Mouse (Mus musculus): ENCODE data around the gene Tnf. TPM values are rescaled to one million over a fixed set of nuclear protein-coding genes. Genes with fewer than 3 reads are reported as not detected.
A peak's percentile ranks its signal among the peaks of the same experiment; 100 is the strongest.

Tnf gene
- polyA plus RNA-seq, 1 experiment, result 7.4 TPM

DNA sequence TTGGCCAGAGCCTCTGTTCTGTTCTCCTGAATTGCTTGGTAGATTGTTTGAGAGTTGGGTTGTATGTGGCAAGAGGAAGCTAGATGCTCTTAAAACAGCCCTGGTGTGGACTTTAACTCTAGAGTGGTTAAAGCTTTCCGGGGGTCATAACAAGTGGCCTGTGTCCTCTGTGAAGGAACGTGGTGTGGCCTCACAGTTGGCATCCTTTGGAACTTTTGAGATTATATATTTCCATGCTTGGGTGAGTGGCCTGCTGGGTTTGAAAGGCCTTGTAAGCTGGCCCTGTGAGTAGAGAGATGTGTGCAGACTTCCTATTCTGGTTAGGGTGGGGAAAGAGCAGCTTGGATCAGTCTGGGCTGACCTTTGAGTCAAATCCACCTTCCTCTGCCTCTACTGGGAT is 43.2 kb upstream of the Tnf start:
- TF ChIP-seq POLR2A (IDR thresholded peaks at IDR 0.05; ENCODE audit: borderline replicate concordance, control insufficient read depth, low read depth, low read length), result no peak
- no peak for TF ChIP-seq CTCF (IDR thresholded peaks at IDR 0.05; ENCODE audit: control insufficient read depth, insufficient read depth, low read length)
- no peak overlapping the region for H3K4me3 ChIP-seq (replicated peaks; ENCODE audit: control insufficient read depth, low read depth, low read length)
- WGBS, result 31% methylated on average over 2 of the region's 2 CpGs
- H3K4me1 ChIP-seq (ENCODE audit: control insufficient read depth, insufficient read depth, low read length), result peaks cover 5% of the 10 kb centered on the region; the same call in 1 of the 2 replicates
- H3K27ac ChIP-seq (ENCODE audit: control insufficient read depth, insufficient read depth, low read depth, low read length, poor library complexity), result no peak overlapping the region

DNA sequence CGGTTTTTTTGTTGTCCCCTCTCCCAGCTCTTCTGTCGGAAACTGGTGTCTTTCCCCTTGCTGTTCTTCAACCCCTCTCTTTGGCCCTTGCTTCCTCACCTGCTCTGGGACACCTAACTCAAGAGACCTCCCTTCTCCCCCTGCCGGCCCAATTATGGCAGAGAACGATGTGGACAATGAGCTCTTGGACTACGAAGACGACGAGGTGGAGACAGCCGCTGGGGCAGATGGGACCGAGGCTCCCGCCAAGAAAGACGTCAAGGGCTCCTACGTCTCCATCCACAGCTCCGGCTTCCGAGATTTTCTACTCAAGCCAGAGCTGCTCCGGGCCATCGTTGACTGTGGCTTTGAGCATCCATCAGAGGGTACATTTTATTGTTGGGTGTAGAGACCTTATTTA is 41.3 kb upstream of the Tnf start:
- 1% methylated on average over 16 of the region's 16 CpGs for WGBS
- H3K4me1 ChIP-seq (ENCODE audit: control insufficient read depth, insufficient read depth, low read length), result peaks cover 5% of the 10 kb centered on the region; the same call in 1 of the 2 replicates
- peak overlapping the region; percentile 98 for H3K27ac ChIP-seq (ENCODE audit: control insufficient read depth, insufficient read depth, low read depth, low read length, poor library complexity)
- TF ChIP-seq POLR2A (IDR thresholded peaks at IDR 0.05; ENCODE audit: borderline replicate concordance, control insufficient read depth, low read depth, low read length) (no peak; the same call in 1 of the 2 replicates), CTCF (IDR thresholded peaks at IDR 0.05; ENCODE audit: control insufficient read depth, insufficient read depth, low read length) (no peak; the same call in 1 of the 2 replicates)
- H3K4me3 ChIP-seq (replicated peaks; ENCODE audit: control insufficient read depth, low read depth, low read length), result peak overlapping the region; percentile 63

- under 1% methylated on average over 55 of the region's 55 CpGs for WGBS
Observed at GRCm38 (mm10) chr17:35242015-35242941, 40.5 kb upstream of the Tnf start.

GRCm38 (mm10) chr17:35241305-35242014 is 39.7 kb upstream of the Tnf start, which contains the start of gene Ddx39b:
Gene Ddx39b (plus strand): TSS chr17:35241746.
- Histone ChIP-seq H3K4me1 (ENCODE audit: control insufficient read depth, insufficient read depth, low read length) (peaks cover 5% of the 10 kb centered on the region; the same call in 1 of the 2 replicates), H3K27ac (ENCODE audit: control insufficient read depth, insufficient read depth, low read depth, low read length, poor library complexity) (peak within 1 kb of the TSS; percentile 98), H3K4me3 (replicated peaks; ENCODE audit: control insufficient read depth, low read depth, low read length) (peak within 1 kb of the TSS; percentile 67)
- peak; percentile 0; the same call in 1 of the 2 replicates for TF ChIP-seq CTCF (IDR thresholded peaks at IDR 0.05; ENCODE audit: control insufficient read depth, insufficient read depth, low read length)
- peak; percentile 93 for TF ChIP-seq POLR2A (IDR thresholded peaks at IDR 0.05; ENCODE audit: borderline replicate concordance, control insufficient read depth, low read depth, low read length)
- WGBS, result under 1% methylated on average over 69 of the region's 69 CpGs

More at GRCm38 (mm10) chr17:35242015-35242941, 40.5 kb upstream of the Tnf start:
- TF ChIP-seq POLR2A (IDR thresholded peaks at IDR 0.05; ENCODE audit: borderline replicate concordance, control insufficient read depth, low read depth, low read length) (peak; percentile 52; the same call in 1 of the 2 replicates), CTCF (IDR thresholded peaks at IDR 0.05; ENCODE audit: control insufficient read depth, insufficient read depth, low read length) (0 out of 2 replicates have a peak, but pooled peaks have one; percentile 29)
- peak overlapping the region; percentile 98 for H3K27ac ChIP-seq (ENCODE audit: control insufficient read depth, insufficient read depth, low read depth, low read length, poor library complexity)
- peak overlapping the region; percentile 63 for H3K4me3 ChIP-seq (replicated peaks; ENCODE audit: control insufficient read depth, low read depth, low read length)
- H3K4me1 ChIP-seq (ENCODE audit: control insufficient read depth, insufficient read depth, low read length), result peaks cover 5% of the 10 kb centered on the region; the same call in 1 of the 2 replicates

GRCm38 (mm10) chr17:35240384-35241304 is 38.8 kb upstream of the Tnf start:
- TF ChIP-seq CTCF (IDR thresholded peaks at IDR 0.05; ENCODE audit: control insufficient read depth, insufficient read depth, low read length) (no peak), POLR2A (IDR thresholded peaks at IDR 0.05; ENCODE audit: borderline replicate concordance, control insufficient read depth, low read depth, low read length) (no peak)
- Histone ChIP-seq H3K4me1 (ENCODE audit: control insufficient read depth, insufficient read depth, low read length) (peaks cover 5% of the 10 kb centered on the region; the same call in 1 of the 2 replicates), H3K4me3 (replicated peaks; ENCODE audit: control insufficient read depth, low read depth, low read length) (peak overlapping the region; percentile 67), H3K27ac (ENCODE audit: control insufficient read depth, insufficient read depth, low read depth, low read length, poor library complexity) (peak overlapping the region; percentile 98; the same call in 1 of the 2 replicates)
- WGBS, result 49% methylated on average over 12 of the region's 12 CpGs

GRCm38 (mm10) chr17:35239700-35240099 is 37.9 kb upstream of the Tnf start:
- 64% methylated on average over 5 of the region's 5 CpGs for WGBS
- no peak for TF ChIP-seq POLR2A (IDR thresholded peaks at IDR 0.05; ENCODE audit: borderline replicate concordance, control insufficient read depth, low read depth, low read length)
- Histone ChIP-seq H3K27ac (ENCODE audit: control insufficient read depth, insufficient read depth, low read depth, low read length, poor library complexity) (no peak overlapping the region), H3K4me3 (replicated peaks; ENCODE audit: control insufficient read depth, low read depth, low read length) (no peak overlapping the region), H3K4me1 (ENCODE audit: control insufficient read depth, insufficient read depth, low read length) (peaks cover 5% of the 10 kb centered on the region)

GRCm38 (mm10) chr17:35237504-35237903 is 35.7 kb upstream of the Tnf start:
- TF ChIP-seq CTCF (IDR thresholded peaks at IDR 0.05; ENCODE audit: control insufficient read depth, insufficient read depth, low read length), result no peak
- no peak for TF ChIP-seq POLR2A (IDR thresholded peaks at IDR 0.05; ENCODE audit: borderline replicate concordance, control insufficient read depth, low read depth, low read length)
- WGBS, result 93% methylated on average over 12 of the region's 12 CpGs
- H3K4me3 ChIP-seq (replicated peaks; ENCODE audit: control insufficient read depth, low read depth, low read length), result no peak overlapping the region
- H3K27ac ChIP-seq (ENCODE audit: control insufficient read depth, insufficient read depth, low read depth, low read length, poor library complexity), result no peak overlapping the region
- peaks cover 1% of the 10 kb centered on the region for H3K4me1 ChIP-seq (ENCODE audit: control insufficient read depth, insufficient read depth, low read length)
